Mouse (Mus musculus) lung, adult 2 months (tissue): Measurements from ENCODE around the gene Lasp1.

ENCODE experiments used
- CTCF ChIP-seq: fragments of 200-500 bp; IDR thresholded peaks from 2 replicates; pipeline ENCODE4 v1.5.1; 2011; ENCODE audit warnings: mild to moderate bottlenecking, low read length, control low read depth; ENCODE audit not compliant: insufficient read depth
- POLR2A ChIP-seq: fragments of 200-500 bp; IDR thresholded peaks from 2 replicates; pipeline ENCODE4 v1.6.1; 2011; ENCODE audit warnings: low read depth, mild to moderate bottlenecking, control low read depth, low read length, borderline replicate concordance; ENCODE audit errors: extremely low read depth

GRCm38 (mm10) chr11:97830501-97830900, 31.7 kb downstream of the Lasp1 start:
- no peak for TF ChIP-seq CTCF
- no peak for TF ChIP-seq POLR2A
